Mouse (Mus musculus) limb, embryonic 15.5 days (tissue): Measurements from ENCODE around the gene Gpx3. TPM values are rescaled to one million over a fixed set of nuclear protein-coding genes. Genes with fewer than 3 reads are reported as not detected.

Source experiments
- ATAC-seq: fragments of 200-750 bp; cut with Nextera tagmentation; 2 replicates; pipeline ENCODE4 v1.8.0; 2017; ENCODE audit warnings: low read depth, moderate TSS enrichment; ENCODE audit not compliant: insufficient number of reproducible peaks, low FRiP score, low TSS enrichment
- H3K27ac ChIP-seq: fragments of 300-500 bp; sonication (generic); 2 replicates; pipeline ENCODE4 v1.5.1; 2015; ENCODE audit warnings: moderate library complexity, mild to moderate bottlenecking, inconsistent platforms
- H3K27me3 ChIP-seq: fragments of 300-500 bp; sonication (generic); 2 replicates; pipeline ENCODE4 v1.6.1; 2015; ENCODE audit warnings: inconsistent platforms
- H3K36me3 ChIP-seq: fragments of 300-500 bp; sonication (generic); 2 replicates; pipeline ENCODE4 v1.6.1; 2015; ENCODE audit warnings: inconsistent platforms
- H3K4me1 ChIP-seq: fragments of 300-500 bp; sonication (generic); 2 replicates; pipeline ENCODE4 v1.6.1; 2015; ENCODE audit warnings: inconsistent platforms
- H3K4me2 ChIP-seq: fragments of 300-500 bp; sonication (generic); 2 replicates; pipeline ENCODE4 v1.6.1; 2015; ENCODE audit warnings: mild to moderate bottlenecking, inconsistent platforms
- H3K4me3 ChIP-seq: fragments of 300-500 bp; sonication (generic); 2 replicates; pipeline ENCODE4 v1.5.1; 2015; ENCODE audit warnings: mild to moderate bottlenecking, inconsistent platforms
- H3K9ac ChIP-seq: fragments of 300-500 bp; sonication (generic); 2 replicates; pipeline ENCODE4 v1.6.1; 2015; ENCODE audit warnings: inconsistent platforms
- H3K9me3 ChIP-seq: fragments of 300-500 bp; sonication (generic); 2 replicates; pipeline ENCODE4 v1.6.1; 2016; ENCODE audit warnings: inconsistent platforms
- WGBS: fragments of 180-500 bp; shearing (Covaris S2); methylation state at CpG from one replicate; pipeline ENCODE4 v1.1.7; 2015; 5-methylcytosine and 5-hydroxymethylcytosine counted together
- polyA plus RNA-seq: library from polyadenylated mRNA; unstranded; fragments of >200 nt; fragmentation: Nextera tagmentation; extraction: Ambion mirVana; gene quantifications from 2 replicates; pipeline ENCODE4 v1.2.1, GENCODE M21; 2015

Gpx3 gene
- polyA plus RNA-seq, 1 experiment from 2014 or later = 379 TPM

- peaks cover 92% of the 10 kb centered on the region for H3K36me3 ChIP-seq
- 63% methylated on average over 5 of the region's 5 CpGs for WGBS
Measured at GRCm38 (mm10) chr11:54931405-54932093, 29.3 kb downstream of the Gpx3 start.

GRCm38 (mm10) chr11:54932540-54932939, 30.3 kb downstream of the Gpx3 start:
- no peak overlapping the region for H3K4me2 ChIP-seq
- peaks cover 89% of the 10 kb centered on the region for H3K36me3 ChIP-seq
- no peak for ATAC-seq
- no peaks in the 10 kb centered on the region for H3K9me3 ChIP-seq
- H3K27me3 ChIP-seq = no peaks in the 10 kb centered on the region
- no peak overlapping the region for H3K27ac ChIP-seq
- WGBS = 93% methylated on average over 6 of the region's 6 CpGs
- no peak overlapping the region for H3K4me3 ChIP-seq
- H3K4me1 ChIP-seq = peaks cover 3% of the 10 kb centered on the region; the same call in 1 of the 2 replicates
- no peak overlapping the region for H3K9ac ChIP-seq

More at GRCm38 (mm10) chr11:54931405-54932093, 29.3 kb downstream of the Gpx3 start:
- Histone ChIP-seq H3K9me3 (no peaks in the 10 kb centered on the region), H3K4me1 (peaks cover 3% of the 10 kb centered on the region; the same call in 1 of the 2 replicates), H3K27ac (no peak overlapping the region), H3K27me3 (no peaks in the 10 kb centered on the region), H3K4me3 (no peak overlapping the region), H3K9ac (no peak overlapping the region), H3K4me2 (no peak overlapping the region)
- no peak for ATAC-seq

- no peak overlapping the region for H3K27ac ChIP-seq
- no peak for ATAC-seq
- H3K9me3 ChIP-seq = no peaks in the 10 kb centered on the region
- 89% methylated on average over 7 of the region's 7 CpGs for WGBS
- H3K4me1 ChIP-seq = peaks cover 3% of the 10 kb centered on the region; the same call in 1 of the 2 replicates
- H3K36me3 ChIP-seq = peaks cover 86% of the 10 kb centered on the region
- H3K4me3 ChIP-seq = no peak overlapping the region
- no peak overlapping the region for H3K9ac ChIP-seq
- no peak overlapping the region for H3K4me2 ChIP-seq
- H3K27me3 ChIP-seq = no peaks in the 10 kb centered on the region
Measured at GRCm38 (mm10) chr11:54934198-54934597, 31.9 kb downstream of the Gpx3 start.

GRCm38 (mm10) chr11:54936035-54936770, 34.0 kb downstream of the Gpx3 start:
- H3K36me3 ChIP-seq = peaks cover 69% of the 10 kb centered on the region
- H3K4me1 ChIP-seq = peaks cover 3% of the 10 kb centered on the region; the same call in 1 of the 2 replicates
- no peak overlapping the region for H3K27ac ChIP-seq
- ATAC-seq = no peak
- no peaks in the 10 kb centered on the region for H3K27me3 ChIP-seq
- no peak overlapping the region for H3K9ac ChIP-seq
- H3K4me2 ChIP-seq = no peak overlapping the region
- 43% methylated on average over 12 of the region's 12 CpGs for WGBS
- H3K4me3 ChIP-seq = no peak overlapping the region
- no peaks in the 10 kb centered on the region for H3K9me3 ChIP-seq

GRCm38 (mm10) chr11:54936771-54937140, 34.5 kb downstream of the Gpx3 start:
- H3K9me3 ChIP-seq = no peaks in the 10 kb centered on the region
- H3K27me3 ChIP-seq = no peaks in the 10 kb centered on the region
- no peak overlapping the region for H3K4me3 ChIP-seq
- no peak overlapping the region for H3K9ac ChIP-seq
- H3K4me1 ChIP-seq = peaks cover 3% of the 10 kb centered on the region; the same call in 1 of the 2 replicates
- WGBS = 89% methylated on average over 3 of the region's 3 CpGs
- peaks cover 63% of the 10 kb centered on the region for H3K36me3 ChIP-seq
- H3K27ac ChIP-seq = no peak overlapping the region
- no peak overlapping the region for H3K4me2 ChIP-seq
- ATAC-seq = no peak

- no peak overlapping the region for H3K4me3 ChIP-seq
- peaks cover 38% of the 10 kb centered on the region for H3K36me3 ChIP-seq
- no peak overlapping the region for H3K4me2 ChIP-seq
- no peaks in the 10 kb centered on the region for H3K27me3 ChIP-seq
- no peaks in the 10 kb centered on the region for H3K9me3 ChIP-seq
- no peak for ATAC-seq
- H3K27ac ChIP-seq = no peak overlapping the region
- H3K9ac ChIP-seq = no peak overlapping the region
- peaks cover 3% of the 10 kb centered on the region; the same call in 1 of the 2 replicates for H3K4me1 ChIP-seq
- WGBS = 83% methylated on average over 8 of the region's 8 CpGs
Measured at GRCm38 (mm10) chr11:54939501-54939900, 37.2 kb downstream of the Gpx3 start.

GRCm38 (mm10) chr11:54940056-54940455, 37.8 kb downstream of the Gpx3 start:
- WGBS = 86% methylated on average over 7 of the region's 7 CpGs
- no peaks in the 10 kb centered on the region for H3K27me3 ChIP-seq

GRCm38 (mm10) chr11:54944702-54945101, 42.4 kb downstream of the Gpx3 start:
- Histone ChIP-seq H3K36me3 (peaks cover 4% of the 10 kb centered on the region; the same call in 1 of the 2 replicates), H3K27me3 (no peaks in the 10 kb centered on the region), H3K27ac (no peak overlapping the region), H3K9me3 (no peaks in the 10 kb centered on the region), H3K4me3 (no peak overlapping the region), H3K4me2 (no peak overlapping the region), H3K4me1 (no peaks in the 10 kb centered on the region), H3K9ac (no peak overlapping the region)
- ATAC-seq = no peak
- WGBS = 83% methylated on average over 3 of the region's 3 CpGs

More at GRCm38 (mm10) chr11:54940056-54940455, 37.8 kb downstream of the Gpx3 start:
- no peak overlapping the region for H3K9ac ChIP-seq
- no peak overlapping the region for H3K4me3 ChIP-seq
- ATAC-seq = no peak
- H3K36me3 ChIP-seq = peaks cover 36% of the 10 kb centered on the region
- peaks cover 3% of the 10 kb centered on the region; the same call in 1 of the 2 replicates for H3K4me1 ChIP-seq
- no peak overlapping the region for H3K27ac ChIP-seq
- H3K9me3 ChIP-seq = no peaks in the 10 kb centered on the region
- H3K4me2 ChIP-seq = no peak overlapping the region

- H3K4me2 ChIP-seq = no peak overlapping the region
- no peaks in the 10 kb centered on the region for H3K27me3 ChIP-seq
- H3K4me3 ChIP-seq = no peak overlapping the region
- H3K9ac ChIP-seq = no peak overlapping the region
- peaks cover 11% of the 10 kb centered on the region for H3K4me1 ChIP-seq
- no peak for ATAC-seq
- WGBS = 75% methylated on average over 1 of the region's 1 CpGs
- no peak overlapping the region for H3K27ac ChIP-seq
- H3K9me3 ChIP-seq = no peaks in the 10 kb centered on the region
- H3K36me3 ChIP-seq = peaks cover 8% of the 10 kb centered on the region; the same call in 1 of the 2 replicates
Measured at GRCm38 (mm10) chr11:54949717-54950116, 47.5 kb downstream of the Gpx3 start.

GRCm38 (mm10) chr11:54950684-54951083, 48.4 kb downstream of the Gpx3 start:
- H3K9me3 ChIP-seq = no peaks in the 10 kb centered on the region
- no peak overlapping the region for H3K27ac ChIP-seq
- peaks cover 11% of the 10 kb centered on the region for H3K4me1 ChIP-seq
- H3K4me3 ChIP-seq = no peak overlapping the region
- H3K27me3 ChIP-seq = no peaks in the 10 kb centered on the region
- ATAC-seq = no peak
- WGBS = 73% methylated on average over 6 of the region's 6 CpGs
- 0 out of 2 replicates have a peak, but pooled peaks cover 8% of the 10 kb centered on the region for H3K36me3 ChIP-seq
- H3K4me2 ChIP-seq = no peak overlapping the region
- H3K9ac ChIP-seq = no peak overlapping the region

- Histone ChIP-seq H3K36me3 (0 out of 2 replicates have a peak, but pooled peaks cover 5% of the 10 kb centered on the region), H3K4me2 (no peak overlapping the region), H3K27ac (no peak overlapping the region), H3K9me3 (no peaks in the 10 kb centered on the region), H3K4me1 (peaks cover 11% of the 10 kb centered on the region), H3K9ac (no peak overlapping the region), H3K27me3 (no peaks in the 10 kb centered on the region), H3K4me3 (no peak overlapping the region)
- WGBS = 66% methylated on average over 6 of the region's 6 CpGs
- no peak for ATAC-seq
Measured at GRCm38 (mm10) chr11:54952651-54953050, 50.4 kb downstream of the Gpx3 start.

- Histone ChIP-seq H3K27ac (no peak overlapping the region), H3K4me2 (no peak overlapping the region; the same call in 1 of the 2 replicates), H3K4me1 (peaks cover 11% of the 10 kb centered on the region), H3K4me3 (no peak overlapping the region; the same call in 1 of the 2 replicates), H3K9me3 (no peaks in the 10 kb centered on the region), H3K36me3 (0 out of 2 replicates have a peak, but pooled peaks cover 5% of the 10 kb centered on the region), H3K27me3 (no peaks in the 10 kb centered on the region), H3K9ac (no peak overlapping the region)
- WGBS = 38% methylated on average over 9 of the region's 9 CpGs
- no peak for ATAC-seq
Measured at GRCm38 (mm10) chr11:54953993-54954446, 51.8 kb downstream of the Gpx3 start.
